Comparison of ENCODE assay signal across 19 mouse cellular contexts in genomic region chr3:149393317-149394172, GRCm38 (mm10).
A peak's percentile ranks its signal among the peaks of the same experiment; 100 is the strongest.
DNase-seq lines count a peak whose midpoint lies in the region; TF ChIP-seq lines count a peak whose summit lies in the region.
"Had no signal": no experiment of that assay in that cellular context is flagged by ENCODE, and none has a peak within 500 bp of the region (broad histone marks: within the 10 kb centered on the region; RNA-seq: fewer than 3 reads in every experiment).

No protein-coding gene starts in this region.

- no peaks in the 10 kb centered on the region for H3K36me3 ChIP-seq in macrophage (ENCODE audit: inconsistent target)
- H3K36me3 ChIP-seq in splenic B cell, adult 2 months (ENCODE audit: control insufficient read depth, insufficient read depth, low read length, poor library complexity, severe bottlenecking) = no peaks in the 10 kb centered on the region
- H3K36me3 ChIP-seq: embryonic facial prominence, embryonic 13.5 days; limb, embryonic 12.5 days; lung, embryonic 15.5 days; midbrain, embryonic 12.5 days had no signal

- H3K27ac ChIP-seq in bone marrow macrophage, adult 2 months (ENCODE audit: insufficient read depth, low read depth, low read length) = peak overlapping the region; percentile 40
- H3K27ac ChIP-seq in macrophage = peak overlapping the region; percentile 74
- H3K27ac ChIP-seq: embryonic facial prominence, embryonic 13.5 days; hindbrain, embryonic 14.5 days; left cerebral cortex, adult 2 months; limb, embryonic 12.5 days; lung, embryonic 15.5 days; midbrain, embryonic 12.5 days; stomach, postnatal 0 days had no signal

- WGBS in macrophage (ENCODE audit: missing documents) = 10% methylated on average over 4 of the region's 4 CpGs

- TF ChIP-seq POLR2A in bone marrow macrophage, adult 2 months (IDR thresholded peaks at IDR 0.05; ENCODE audit: borderline replicate concordance, low read depth, low read length) = no peak

- peak; percentile 44 to 61 for DNase-seq in spleen, postnatal 36 days (ENCODE audit: low spot score in 2 of 2)
- no peak for DNase-seq in spleen, postnatal 14 days (ENCODE audit: low spot score in 2 of 2)
- DNase-seq in splenic B cell, adult 2 months (ENCODE audit: low read depth, low spot score) = peak; percentile 72
- DNase-seq in urinary bladder, postnatal 10 days (ENCODE audit: low spot score) = no peak
- DNase-seq in right cerebral cortex, postnatal 36 days (ENCODE audit: low spot score in 2 of 2) = no peak
- DNase-seq: adrenal gland, adult 8-10 months; cerebellum, adult 2 months; forebrain, postnatal 0 days; kidney, postnatal 14 days; thymus, postnatal 25 days had no signal

- no peak for TF ChIP-seq CTCF in bone marrow macrophage, adult 2 months (IDR thresholded peaks at IDR 0.05; ENCODE audit: low read depth, low read length)

- H3K4me3 ChIP-seq in bone marrow macrophage, adult 2 months (ENCODE audit: insufficient read depth, low read length) = no peak overlapping the region
- H3K4me3 ChIP-seq in macrophage (ENCODE audit: inconsistent target) = no peak overlapping the region
- H3K4me3 ChIP-seq: embryonic facial prominence, embryonic 13.5 days; left cerebral cortex, adult 2 months; limb, embryonic 12.5 days; lung, embryonic 15.5 days; midbrain, embryonic 12.5 days had no signal

- H3K4me1 ChIP-seq in bone marrow macrophage, adult 2 months (ENCODE audit: control insufficient read depth, insufficient read depth, low read length) = peaks cover 15% of the 10 kb centered on the region
- H3K4me1 ChIP-seq: limb, embryonic 12.5 days; lung, embryonic 15.5 days; midbrain, embryonic 12.5 days had no signal

- no peaks in the 10 kb centered on the region for H3K79me2 ChIP-seq in macrophage (ENCODE audit: inconsistent target)

- no peaks in the 10 kb centered on the region for H3K27me3 ChIP-seq in splenic B cell, adult 2 months (ENCODE audit: control insufficient read depth, insufficient read depth, low read length, poor library complexity, severe bottlenecking)
- H3K27me3 ChIP-seq: embryonic facial prominence, embryonic 13.5 days; limb, embryonic 12.5 days; lung, embryonic 15.5 days; midbrain, embryonic 12.5 days had no signal

Comparison
In these comparisons a context has a peak if more than half of its experiments do, and no peak if none do; other contexts are left out.
1. DNase-seq: peak in spleen, postnatal 36 days (2 of 2) and splenic B cell, adult 2 months (single experiment); none in spleen, postnatal 14 days (0 of 2), urinary bladder, postnatal 10 days (single experiment) and right cerebral cortex, postnatal 36 days (0 of 2).